In the genomic region with DNA sequence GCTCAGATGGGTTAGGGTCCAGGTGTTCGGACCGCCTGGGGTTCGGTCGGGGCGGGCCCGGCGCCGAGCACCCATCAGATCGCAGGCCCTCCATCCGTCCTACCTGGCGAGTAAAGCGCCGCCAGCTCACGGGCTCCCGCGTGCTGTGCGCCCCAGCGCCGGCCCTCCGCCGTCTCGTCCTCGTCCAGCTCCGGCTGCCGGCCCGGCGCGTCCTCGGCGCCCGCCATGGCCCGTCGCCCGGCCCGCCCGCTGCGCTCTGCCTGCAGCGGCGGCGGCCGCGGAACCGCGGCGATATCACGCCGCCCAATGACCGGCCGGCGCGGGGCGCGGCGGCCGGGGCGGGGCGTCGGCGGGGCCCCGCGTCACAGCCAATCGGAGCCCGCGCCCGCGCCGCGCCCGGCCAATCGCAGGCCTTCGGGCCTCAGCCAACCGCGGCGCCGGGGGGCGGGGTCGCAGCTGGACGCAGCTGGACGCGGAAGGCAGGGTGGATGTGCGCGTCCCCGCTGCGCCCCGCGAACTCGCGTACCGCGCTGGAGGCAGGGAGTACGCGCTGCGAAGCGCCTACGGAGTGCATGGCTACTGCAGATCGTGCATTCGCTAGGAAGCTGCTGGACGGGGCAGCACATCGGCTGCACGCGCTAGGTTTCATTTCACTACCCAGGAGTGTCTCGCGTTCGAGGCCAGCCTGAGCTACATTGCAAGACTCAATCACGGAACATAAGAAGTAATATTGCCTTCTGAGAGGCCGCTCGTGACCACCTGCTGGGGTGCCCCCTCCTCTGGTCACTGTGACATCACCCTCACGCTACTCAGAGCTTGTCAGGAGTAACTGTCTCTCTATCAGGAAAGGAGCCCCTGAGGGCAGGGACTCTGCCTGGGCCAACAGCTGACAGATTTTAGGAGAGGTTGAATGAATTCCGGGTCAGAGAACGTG, we compare ENCODE assay signal across 8 mouse cellular contexts. TPM values are rescaled to one million over a fixed set of nuclear protein-coding genes. Genes with fewer than 3 reads are reported as not detected.
DNase-seq lines count a peak whose midpoint lies in the region; ATAC-seq lines count a peak whose summit lies in the region.

Gm20431 (minus strand) TSS at position 227 of the 934 bp plus-strand sequence.

- H3K4me2 ChIP-seq in heart, embryonic 12.5 days, result peak within 1 kb of the TSS; percentile 99
- H3K4me2 ChIP-seq in kidney, embryonic 16.5 days (replicated peaks; ENCODE audit: low read depth, low read length), result peak within 1 kb of the TSS; percentile 99
- peak within 1 kb of the TSS; percentile 98 for H3K4me2 ChIP-seq in liver, embryonic 12.5 days

- H3K27me3 ChIP-seq in heart, embryonic 12.5 days (replicated peaks), result peaks cover 11% of the 10 kb centered on the region; the same call in 1 of the 2 replicates
- H3K27me3 ChIP-seq in kidney, embryonic 16.5 days (ENCODE audit: insufficient read depth, low read length), result no peaks in the 10 kb centered on the region
- peaks cover 12% of the 10 kb centered on the region for H3K27me3 ChIP-seq in liver, embryonic 12.5 days (replicated peaks)
- no peaks in the 10 kb centered on the region for H3K27me3 ChIP-seq in splenic B cell, adult 2 months (ENCODE audit: control insufficient read depth, insufficient read depth, low read length, poor library complexity, severe bottlenecking)

- no peaks in the 10 kb centered on the region for H3K9me3 ChIP-seq in heart, embryonic 12.5 days (replicated peaks)
- no peaks in the 10 kb centered on the region for H3K9me3 ChIP-seq in kidney, embryonic 16.5 days (ENCODE audit: low read length)
- H3K9me3 ChIP-seq in liver, embryonic 12.5 days (replicated peaks), result no peaks in the 10 kb centered on the region

- H3K4me3 ChIP-seq in heart, embryonic 12.5 days, result peak within 1 kb of the TSS; percentile 97
- H3K4me3 ChIP-seq in kidney, embryonic 16.5 days (ENCODE audit: low read length), result peak within 1 kb of the TSS; percentile 87
- H3K4me3 ChIP-seq in liver, embryonic 12.5 days, result peak within 1 kb of the TSS; percentile 83

- H3K27ac ChIP-seq in heart, embryonic 12.5 days (ENCODE audit: poor library complexity, severe bottlenecking), result peak within 1 kb of the TSS; percentile 64
- peak within 1 kb of the TSS; percentile 76 for H3K27ac ChIP-seq in kidney, embryonic 16.5 days (ENCODE audit: low read length)
- H3K27ac ChIP-seq in liver, embryonic 12.5 days, result peak within 1 kb of the TSS; percentile 83

- H3K4me1 ChIP-seq in heart, embryonic 12.5 days (replicated peaks), result peaks cover 47% of the 10 kb centered on the region
- peaks cover 38% of the 10 kb centered on the region for H3K4me1 ChIP-seq in kidney, embryonic 16.5 days (ENCODE audit: insufficient read depth, low read length)
- H3K4me1 ChIP-seq in liver, embryonic 12.5 days, result peaks cover 56% of the 10 kb centered on the region

- peak within 1 kb of the TSS; percentile 96 for H3K9ac ChIP-seq in heart, embryonic 12.5 days
- H3K9ac ChIP-seq in kidney, embryonic 16.5 days (replicated peaks; ENCODE audit: low read length), result peak within 1 kb of the TSS; percentile 89
- H3K9ac ChIP-seq in liver, embryonic 12.5 days, result peak within 1 kb of the TSS; percentile 95

- ATAC-seq in erythroid progenitor cell, adult 5-6 weeks (replicated peaks; ENCODE audit: low FRiP score, poor library complexity, severe bottlenecking), result peak; percentile 92
- peak; percentile 98 for ATAC-seq in heart, embryonic 12.5 days (ENCODE audit: insufficient number of reproducible peaks, low FRiP score)
- peak; percentile 93 for ATAC-seq in kidney, embryonic 16.5 days (ENCODE audit: low FRiP score, low TSS enrichment)
- ATAC-seq in liver, embryonic 12.5 days, result peak; percentile 95

- peak; percentile 95 for DNase-seq in CD4-positive, CD25-positive, alpha-beta regulatory T cell, adult 2 months (ENCODE audit: low read depth, low spot score)
- DNase-seq in brain, embryonic 18.5 days (ENCODE audit: low read depth, low spot score), result peak; percentile 80
- peak; percentile 91 for DNase-seq in naive thymus-derived CD4-positive, alpha-beta T cell, adult 2 months (ENCODE audit: low read depth)
- DNase-seq in splenic B cell, adult 2 months (ENCODE audit: low read depth, low spot score), result peak; percentile 94

- 1% methylated on average over 83 of the region's 110 CpGs for WGBS in heart, embryonic 12.5 days
- WGBS in kidney, embryonic 16.5 days, result under 1% methylated on average over 82 of the region's 110 CpGs
- WGBS in liver, embryonic 12.5 days (ENCODE audit: insufficient replicate concordance), result 2% methylated on average over 101 of the region's 110 CpGs

- H3K36me3 ChIP-seq in heart, embryonic 12.5 days, result peaks cover 8% of the 10 kb centered on the region
- no peaks in the 10 kb centered on the region for H3K36me3 ChIP-seq in kidney, embryonic 16.5 days (ENCODE audit: insufficient read depth, low read length)
- peaks cover 7% of the 10 kb centered on the region; the same call in 1 of the 2 replicates for H3K36me3 ChIP-seq in liver, embryonic 12.5 days
- no peaks in the 10 kb centered on the region for H3K36me3 ChIP-seq in splenic B cell, adult 2 months (ENCODE audit: control insufficient read depth, insufficient read depth, low read length, poor library complexity, severe bottlenecking)

RNA-seq across cellular contexts. Expression of gene Gm20431, which starts in this region (rescaled TPM):
- not detected in 2 replicates for total RNA-seq in erythroid progenitor cell, adult 5-6 weeks (2015; ENCODE audit: low replicate concordance)
- total RNA-seq in erythroid progenitor cell, adult 5-6 weeks (2017; ENCODE audit: low replicate concordance), result not detected in 2 replicates
- polyA plus RNA-seq in heart, embryonic 12.5 days (2016; fragmentation: Nextera tagmentation; extraction: Ambion mirVana), result 10.4 and 11.5 TPM in 2 replicates
- polyA plus RNA-seq in kidney, embryonic 16.5 days (2015; fragmentation: Nextera tagmentation; extraction: Ambion mirVana), result 1.3 and 6.1 TPM in 2 replicates
- 1.8 and 4.8 TPM in 2 replicates for polyA plus RNA-seq in liver, embryonic 12.5 days (2016; fragmentation: Nextera tagmentation; extraction: Ambion mirVana)

Comparison
In these comparisons a context has a peak if more than half of its experiments do, and no peak if none do; other contexts are left out.
1. Peak in every context shown above with its lines: DNase-seq, ATAC-seq, H3K4me3 ChIP-seq and H3K27ac ChIP-seq.
2. Peak in ATAC-seq in erythroid progenitor cell, adult 5-6 weeks; RNA of the gene not detected or under 1 TPM.